Mouse (Mus musculus): ENCODE results near the gene Igsf9b. TPM values are rescaled to one million over a fixed set of nuclear protein-coding genes. Genes with fewer than 3 reads are reported as not detected.

Igsf9b gene
- polyA plus RNA-seq, 1 experiment: not detected

- H3K4me1 ChIP-seq (ENCODE audit: control insufficient read depth, insufficient read depth, insufficient read length, low read length): no peaks in the 10 kb centered on the region
These were observed 38.1 kb downstream of the Igsf9b start for GRCm38 (mm10) chr9:27336962-27337636.

GRCm38 (mm10) chr9:27339168-27339567 lies 40.2 kb downstream of the Igsf9b start:
- Histone ChIP-seq H3K4me3 (ENCODE audit: insufficient read depth, low read depth, low read length) (no peak overlapping the region), H3K4me1 (ENCODE audit: control insufficient read depth, insufficient read depth, insufficient read length, low read length) (no peaks in the 10 kb centered on the region), H3K27ac (replicated peaks; ENCODE audit: low read depth, low read length) (no peak overlapping the region)

More at GRCm38 (mm10) chr9:27336962-27337636, 38.1 kb downstream of the Igsf9b start:
- no peak overlapping the region for H3K27ac ChIP-seq (replicated peaks; ENCODE audit: low read depth, low read length)
- H3K4me3 ChIP-seq (ENCODE audit: insufficient read depth, low read depth, low read length): no peak overlapping the region

- Histone ChIP-seq H3K4me3 (ENCODE audit: insufficient read depth, low read depth, low read length) (no peak overlapping the region), H3K27ac (replicated peaks; ENCODE audit: low read depth, low read length) (no peak overlapping the region), H3K4me1 (ENCODE audit: control insufficient read depth, insufficient read depth, insufficient read length, low read length) (no peaks in the 10 kb centered on the region)
These were observed 47.7 kb downstream of the Igsf9b start for GRCm38 (mm10) chr9:27346541-27347269.

GRCm38 (mm10) chr9:27353082-27353481 lies 54.1 kb downstream of the Igsf9b start:
- Histone ChIP-seq H3K27ac (replicated peaks; ENCODE audit: low read depth, low read length) (no peak overlapping the region), H3K4me3 (ENCODE audit: insufficient read depth, low read depth, low read length) (no peak overlapping the region), H3K4me1 (ENCODE audit: control insufficient read depth, insufficient read depth, insufficient read length, low read length) (no peaks in the 10 kb centered on the region)

DNA sequence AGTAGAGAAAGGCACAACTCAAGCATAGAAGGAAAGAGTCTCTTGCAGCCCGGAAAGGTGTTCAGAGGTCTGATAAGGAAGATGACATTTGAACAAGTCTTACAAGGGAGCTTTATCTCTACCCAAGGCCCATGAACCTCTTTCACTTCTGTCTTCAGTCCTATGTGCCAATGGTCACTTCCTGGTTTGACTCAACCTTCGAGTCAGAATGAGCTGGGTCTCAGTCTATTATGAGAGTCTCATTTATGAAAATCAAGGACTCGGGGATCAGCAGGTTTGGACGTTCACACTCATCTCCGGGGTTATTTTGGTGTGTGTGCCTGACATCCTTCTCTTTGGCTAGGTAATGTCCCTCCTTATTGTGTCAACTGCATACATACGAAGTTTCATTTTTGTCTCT lies 58.9 kb downstream of the Igsf9b start:
- Histone ChIP-seq H3K4me1 (ENCODE audit: control insufficient read depth, insufficient read depth, insufficient read length, low read length) (no peaks in the 10 kb centered on the region), H3K4me3 (ENCODE audit: insufficient read depth, low read depth, low read length) (no peak overlapping the region), H3K27ac (replicated peaks; ENCODE audit: low read depth, low read length) (no peak overlapping the region)

DNA sequence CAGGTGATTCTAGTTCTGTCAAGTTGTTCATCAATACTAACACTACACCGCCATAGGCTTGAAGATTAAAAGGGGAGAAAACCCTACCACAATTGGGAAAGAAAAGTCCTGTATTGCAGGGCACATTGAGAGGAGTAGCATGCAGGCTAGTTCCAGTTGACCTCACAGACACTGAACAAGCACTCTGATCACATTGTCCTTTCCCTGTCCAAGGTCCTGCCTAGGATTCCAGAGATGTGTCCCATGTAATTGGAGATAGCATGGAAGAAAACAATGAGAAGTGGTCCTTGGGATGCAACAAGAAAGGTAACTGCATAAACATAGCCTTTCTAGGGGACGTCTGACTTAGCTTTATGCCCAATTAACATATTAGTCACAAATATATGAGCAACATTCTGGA lies 68.2 kb downstream of the Igsf9b start:
- H3K4me3 ChIP-seq (ENCODE audit: insufficient read depth, low read depth, low read length): no peak overlapping the region
- no peaks in the 10 kb centered on the region for H3K4me1 ChIP-seq (ENCODE audit: control insufficient read depth, insufficient read depth, insufficient read length, low read length)
- H3K27ac ChIP-seq (replicated peaks; ENCODE audit: low read depth, low read length): no peak overlapping the region

GRCm38 (mm10) chr9:27369108-27369507 lies 70.1 kb downstream of the Igsf9b start:
- H3K4me1 ChIP-seq (ENCODE audit: control insufficient read depth, insufficient read depth, insufficient read length, low read length): no peaks in the 10 kb centered on the region
- H3K27ac ChIP-seq (replicated peaks; ENCODE audit: low read depth, low read length): no peak overlapping the region
- no peak overlapping the region for H3K4me3 ChIP-seq (ENCODE audit: insufficient read depth, low read depth, low read length)

- no peak overlapping the region for H3K27ac ChIP-seq (replicated peaks; ENCODE audit: low read depth, low read length)
- no peak overlapping the region for H3K4me3 ChIP-seq (ENCODE audit: insufficient read depth, low read depth, low read length)
- H3K4me1 ChIP-seq (ENCODE audit: control insufficient read depth, insufficient read depth, insufficient read length, low read length): no peaks in the 10 kb centered on the region
These were observed 76.7 kb downstream of the Igsf9b start for GRCm38 (mm10) chr9:27375746-27376145.

DNA sequence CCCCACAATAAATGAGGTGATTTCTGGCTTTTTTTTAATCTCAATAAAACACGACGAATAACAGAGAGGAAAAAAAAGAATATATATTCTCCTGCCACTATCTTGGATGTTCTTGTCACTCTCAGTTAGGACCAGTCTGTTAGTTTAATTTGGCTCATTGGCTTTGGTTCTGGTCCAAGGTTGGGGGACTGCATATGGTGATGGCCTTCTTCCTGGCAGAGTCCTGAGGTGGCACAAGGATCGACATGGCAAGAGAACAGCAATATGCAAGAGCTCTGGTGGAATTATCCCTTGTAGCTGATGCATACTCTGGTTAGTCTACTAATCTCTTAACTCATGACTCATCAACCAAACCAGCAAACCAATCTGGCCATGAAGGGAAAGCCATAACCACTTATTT lies 87.9 kb downstream of the Igsf9b start:
- no peaks in the 10 kb centered on the region for H3K4me1 ChIP-seq (ENCODE audit: control insufficient read depth, insufficient read depth, insufficient read length, low read length)
- H3K27ac ChIP-seq (replicated peaks; ENCODE audit: low read depth, low read length): no peak overlapping the region
- no peak overlapping the region for H3K4me3 ChIP-seq (ENCODE audit: insufficient read depth, low read depth, low read length)

DNA sequence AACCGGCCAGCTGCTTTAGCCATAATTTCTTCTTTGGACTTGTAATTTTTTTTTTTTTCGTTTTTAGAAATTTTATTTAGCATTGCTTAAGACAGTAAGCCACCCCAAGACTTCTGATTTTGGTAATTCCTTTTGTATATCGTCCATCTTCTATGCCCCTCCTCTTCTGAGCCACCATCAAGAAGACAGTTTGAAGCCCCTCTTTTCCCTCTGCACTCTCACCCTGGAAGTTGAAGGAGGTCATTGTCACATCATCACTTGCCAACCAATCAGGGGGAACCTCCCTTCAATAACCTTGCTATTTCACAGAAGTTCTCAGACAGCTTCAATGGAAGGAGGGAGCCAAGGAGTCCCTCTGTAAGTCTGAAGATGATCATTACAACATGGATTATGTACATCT lies 97.5 kb downstream of the Igsf9b start, which contains the start of gene Spata19:
Spata19 (plus strand) TSS at position 301 of the 400 bp plus-strand sequence.
- Histone ChIP-seq H3K27ac (replicated peaks; ENCODE audit: low read depth, low read length) (no peak within 1 kb of the TSS), H3K4me3 (ENCODE audit: insufficient read depth, low read depth, low read length) (no peak within 1 kb of the TSS), H3K4me1 (ENCODE audit: control insufficient read depth, insufficient read depth, insufficient read length, low read length) (no peaks in the 10 kb centered on the region)

GRCm38 (mm10) chr9:27401169-27401568 lies 102.2 kb downstream of the Igsf9b start:
- Histone ChIP-seq H3K4me1 (ENCODE audit: control insufficient read depth, insufficient read depth, insufficient read length, low read length) (no peaks in the 10 kb centered on the region), H3K4me3 (ENCODE audit: insufficient read depth, low read depth, low read length) (no peak overlapping the region), H3K27ac (replicated peaks; ENCODE audit: low read depth, low read length) (no peak overlapping the region)

Other genes starting within 250 kb of the Igsf9b start
- gene Jam3, start 143.8 kb upstream of the Igsf9b start, polyA plus RNA-seq (2012; ENCODE audit: insufficient read depth, insufficient read length, missing spikeins): 5.1 and 10.5 TPM in 2 replicates
- not detected in 2 replicates for gene Spata19, start 97.6 kb downstream of the Igsf9b start, polyA plus RNA-seq (2012; ENCODE audit: insufficient read depth, insufficient read length, missing spikeins)

All from brown adipose tissue, adult 24 weeks (tissue).